Mouse (Mus musculus) kidney, adult 2 months (tissue): ENCODE results near the gene Lfng.
A peak's percentile ranks its signal among the peaks of the same experiment; 100 is the strongest.

ENCODE experiments used
- CTCF ChIP-seq: fragments of 200-500 bp; conservative IDR thresholded peaks from 2 replicates; pipeline ENCODE4 v1.5.1; 2011; ENCODE audit warnings: low read depth, mild to moderate bottlenecking, control low read depth, low read length, moderate library complexity, mixed read lengths; ENCODE audit not compliant: insufficient read depth, insufficient read length
- POLR2A ChIP-seq: fragments of 200-500 bp; IDR thresholded peaks from one replicate; pipeline ENCODE4 v1.6.1; 2011; ENCODE audit warnings: low read depth, low read length, control low read depth

- TF ChIP-seq POLR2A (peak; percentile 90), CTCF (no peak)
These were observed at the start of gene Lfng for GRCm38 (mm10) chr5:140607001-140607835.
